Mouse (Mus musculus): Measurements from ENCODE around the gene Cog5. TPM values are rescaled to one million over a fixed set of nuclear protein-coding genes. Genes with fewer than 3 reads are reported as not detected.
A peak's percentile ranks its signal among the peaks of the same experiment; 100 is the strongest.

Cog5 gene
- polyA plus RNA-seq (2012; rRNA removed) (39.1 and 43.4 TPM in 2 replicates), polyA plus RNA-seq (2014; fragmentation: Nextera tagmentation; extraction: Ambion mirVana) (36.9 and 38.0 TPM in 2 replicates)

DNA sequence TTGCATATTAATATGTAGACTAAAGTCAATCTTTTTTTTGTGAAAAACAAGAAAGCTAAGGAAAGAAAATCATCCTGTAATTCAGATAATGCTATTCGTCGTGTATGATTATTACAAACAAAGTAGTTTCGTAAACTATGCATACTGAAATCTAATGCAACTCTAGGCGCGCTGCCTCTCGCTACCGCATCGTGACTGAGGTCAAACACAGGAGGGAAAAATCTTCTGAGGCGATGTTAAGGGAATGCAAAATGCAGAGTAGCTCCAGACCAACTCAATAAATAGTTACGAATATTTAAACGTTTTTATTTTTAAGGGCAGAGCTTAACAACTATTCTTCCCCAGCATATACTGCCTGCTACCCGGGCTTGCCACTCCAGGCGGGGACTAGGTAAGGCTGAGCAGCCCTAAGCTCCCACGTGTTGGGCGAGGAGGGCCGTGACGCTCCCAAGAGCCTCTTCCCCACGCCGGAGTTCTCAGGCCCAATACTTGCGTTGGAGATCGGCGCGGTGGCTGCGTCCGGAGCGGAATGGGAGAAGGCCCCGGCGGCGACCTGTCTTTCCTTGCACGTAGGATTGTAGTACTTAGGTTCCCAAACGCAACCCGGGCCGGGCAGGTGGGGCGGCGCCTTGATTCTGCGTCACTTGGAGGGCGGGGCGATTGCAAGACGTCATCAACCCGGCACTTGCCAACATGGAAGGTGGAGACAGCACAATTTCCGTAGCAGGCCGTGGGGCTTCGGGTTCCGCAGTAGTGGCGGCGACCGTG, at the start of gene Cog5, which contains the start of gene Dus4l:
Cog5 (plus strand) TSS at position 673 of the 768 bp plus-strand sequence.
Dus4l (minus strand) TSS at position 630 of the 768 bp plus-strand sequence.
- H3K27ac ChIP-seq (replicated peaks; ENCODE audit: low read depth, low read length) = peak within 1 kb of the TSS; percentile 91
- DNase-seq (ENCODE audit: low spot score) (peak; percentile 91), ATAC-seq (ENCODE audit: low FRiP score, low read depth) (peak; percentile 97)
- peak within 1 kb of the TSS; percentile 65 for H3K4me2 ChIP-seq (replicated peaks; ENCODE audit: low read depth, low read length, severe bottlenecking)
- peak within 1 kb of the TSS; percentile 87 for H3K4me3 ChIP-seq (replicated peaks; ENCODE audit: low read length)
- H3K4me1 ChIP-seq (ENCODE audit: control insufficient read depth, insufficient read depth, low read length) = peaks cover 4% of the 10 kb centered on the region; the same call in 1 of the 2 replicates
- H3K36me3 ChIP-seq (ENCODE audit: control insufficient read depth, insufficient read depth, low read length) = peaks cover 3% of the 10 kb centered on the region; the same call in 1 of the 2 replicates
- peak within 1 kb of the TSS; percentile 89 for H3K9ac ChIP-seq (ENCODE audit: low read depth, low read length, severe bottlenecking)
- no peaks in the 10 kb centered on the region for H3K9me3 ChIP-seq (ENCODE audit: control insufficient read depth, low read length)
- TF ChIP-seq POLR2A (IDR thresholded peaks at IDR 0.05; ENCODE audit: borderline replicate concordance, extremely low read depth, insufficient read depth, insufficient read length) = peak; percentile 60; the same call in 1 of the 2 replicates
- under 1% methylated on average over 47 of the region's 47 CpGs for WGBS
- H3K27me3 ChIP-seq (ENCODE audit: control insufficient read depth, insufficient read depth, low read length) = no peaks in the 10 kb centered on the region

DNA sequence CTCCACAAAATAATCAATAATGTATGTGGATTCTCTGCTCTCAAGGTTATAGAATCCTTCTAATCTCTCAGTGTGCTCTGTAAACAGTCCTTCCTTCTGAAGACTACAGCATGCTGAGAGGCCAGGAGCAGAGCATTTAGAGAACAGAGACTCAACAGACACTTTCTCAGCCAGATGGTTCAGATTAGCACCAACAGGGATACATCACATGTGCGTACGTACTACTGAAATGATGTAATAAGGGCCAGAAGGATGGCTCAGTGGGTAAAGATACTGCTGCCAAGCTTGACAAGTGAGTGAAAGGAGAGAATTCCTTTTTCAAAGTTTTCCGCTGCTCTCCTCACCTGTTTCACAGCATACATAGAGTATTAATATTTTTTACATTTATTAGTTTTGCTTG, 49.8 kb upstream of the Cog5 start:
- WGBS = 49% methylated on average over 3 of the region's 3 CpGs
- H3K4me3 ChIP-seq (replicated peaks; ENCODE audit: low read length) = no peak overlapping the region
- H3K9ac ChIP-seq (ENCODE audit: low read depth, low read length, severe bottlenecking) = no peak overlapping the region
- H3K27ac ChIP-seq (replicated peaks; ENCODE audit: low read depth, low read length) = no peak overlapping the region
- H3K4me1 ChIP-seq (ENCODE audit: control insufficient read depth, insufficient read depth, low read length) = no peaks in the 10 kb centered on the region
- peaks cover under 1% of the 10 kb centered on the region; the same call in 1 of the 2 replicates for H3K36me3 ChIP-seq (ENCODE audit: control insufficient read depth, insufficient read depth, low read length)
- H3K9me3 ChIP-seq (ENCODE audit: control insufficient read depth, low read length) = no peaks in the 10 kb centered on the region
- no peaks in the 10 kb centered on the region for H3K27me3 ChIP-seq (ENCODE audit: control insufficient read depth, insufficient read depth, low read length)
- H3K4me2 ChIP-seq (replicated peaks; ENCODE audit: low read depth, low read length, severe bottlenecking) = no peak overlapping the region
- no peak for TF ChIP-seq POLR2A (IDR thresholded peaks at IDR 0.05; ENCODE audit: borderline replicate concordance, extremely low read depth, insufficient read depth, insufficient read length)
- peak; percentile 3 for DNase-seq (ENCODE audit: low spot score)
- ATAC-seq (ENCODE audit: low FRiP score, low read depth) = no peak

DNA sequence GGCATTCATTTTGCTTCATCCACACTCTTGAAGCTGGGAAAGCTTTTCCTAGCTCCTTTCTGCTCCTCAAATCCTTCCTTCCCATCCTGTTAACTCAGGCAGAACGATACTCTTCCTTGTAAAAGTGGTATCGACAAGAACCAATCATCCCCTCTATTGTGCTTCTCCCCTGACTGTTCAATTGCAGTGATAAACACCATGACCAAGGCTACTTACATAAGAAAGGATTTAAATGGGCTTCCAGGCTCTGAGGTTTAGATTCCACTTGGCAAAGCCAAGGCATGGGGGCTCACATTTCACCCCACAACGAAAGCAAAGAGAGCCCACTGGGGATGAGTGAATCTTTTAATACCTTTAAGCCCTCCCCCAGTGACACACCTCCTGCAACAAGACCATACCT, 46.5 kb upstream of the Cog5 start:
- DNase-seq (ENCODE audit: low spot score) (no peak), ATAC-seq (ENCODE audit: low FRiP score, low read depth) (no peak)
- Histone ChIP-seq H3K4me1 (ENCODE audit: control insufficient read depth, insufficient read depth, low read length) (no peaks in the 10 kb centered on the region), H3K27me3 (ENCODE audit: control insufficient read depth, insufficient read depth, low read length) (no peaks in the 10 kb centered on the region), H3K9me3 (ENCODE audit: control insufficient read depth, low read length) (no peaks in the 10 kb centered on the region), H3K36me3 (ENCODE audit: control insufficient read depth, insufficient read depth, low read length) (peaks cover 3% of the 10 kb centered on the region), H3K9ac (ENCODE audit: low read depth, low read length, severe bottlenecking) (no peak overlapping the region), H3K4me3 (replicated peaks; ENCODE audit: low read length) (no peak overlapping the region), H3K27ac (replicated peaks; ENCODE audit: low read depth, low read length) (no peak overlapping the region), H3K4me2 (replicated peaks; ENCODE audit: low read depth, low read length, severe bottlenecking) (no peak overlapping the region)
- TF ChIP-seq POLR2A (IDR thresholded peaks at IDR 0.05; ENCODE audit: borderline replicate concordance, extremely low read depth, insufficient read depth, insufficient read length) = no peak
- WGBS = 41% methylated on average over 3 of the region's 3 CpGs

DNA sequence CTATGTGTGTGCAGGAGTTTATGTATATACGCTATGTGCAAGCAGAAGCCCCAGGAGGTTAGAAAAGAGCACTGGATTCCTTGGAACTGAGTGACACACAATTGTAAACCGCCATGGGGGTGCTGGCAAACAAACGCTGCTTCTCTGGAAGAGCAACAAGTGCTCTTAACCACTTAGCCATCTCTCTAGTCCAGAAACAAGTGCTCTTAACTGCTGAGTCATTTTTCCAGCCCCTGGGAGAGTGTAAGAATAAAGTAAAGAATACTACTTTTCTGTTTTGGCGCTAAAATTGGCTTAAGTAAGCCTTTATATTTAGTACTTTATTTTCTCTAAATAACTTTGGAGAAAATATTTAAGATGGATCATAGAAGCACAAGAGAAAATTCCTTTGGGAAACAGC, 41.3 kb upstream of the Cog5 start:
- ATAC-seq (ENCODE audit: low FRiP score, low read depth) = no peak
- Histone ChIP-seq H3K9me3 (ENCODE audit: control insufficient read depth, low read length) (no peaks in the 10 kb centered on the region), H3K27me3 (ENCODE audit: control insufficient read depth, insufficient read depth, low read length) (no peaks in the 10 kb centered on the region), H3K4me1 (ENCODE audit: control insufficient read depth, insufficient read depth, low read length) (no peaks in the 10 kb centered on the region), H3K4me3 (replicated peaks; ENCODE audit: low read length) (no peak overlapping the region), H3K36me3 (ENCODE audit: control insufficient read depth, insufficient read depth, low read length) (peaks cover 17% of the 10 kb centered on the region), H3K9ac (ENCODE audit: low read depth, low read length, severe bottlenecking) (no peak overlapping the region), H3K4me2 (replicated peaks; ENCODE audit: low read depth, low read length, severe bottlenecking) (no peak overlapping the region), H3K27ac (replicated peaks; ENCODE audit: low read depth, low read length) (no peak overlapping the region)
- WGBS = 71% methylated on average over 4 of the region's 4 CpGs
- DNase-seq (ENCODE audit: low spot score) = no peak
- no peak for TF ChIP-seq POLR2A (IDR thresholded peaks at IDR 0.05; ENCODE audit: borderline replicate concordance, extremely low read depth, insufficient read depth, insufficient read length)

DNA sequence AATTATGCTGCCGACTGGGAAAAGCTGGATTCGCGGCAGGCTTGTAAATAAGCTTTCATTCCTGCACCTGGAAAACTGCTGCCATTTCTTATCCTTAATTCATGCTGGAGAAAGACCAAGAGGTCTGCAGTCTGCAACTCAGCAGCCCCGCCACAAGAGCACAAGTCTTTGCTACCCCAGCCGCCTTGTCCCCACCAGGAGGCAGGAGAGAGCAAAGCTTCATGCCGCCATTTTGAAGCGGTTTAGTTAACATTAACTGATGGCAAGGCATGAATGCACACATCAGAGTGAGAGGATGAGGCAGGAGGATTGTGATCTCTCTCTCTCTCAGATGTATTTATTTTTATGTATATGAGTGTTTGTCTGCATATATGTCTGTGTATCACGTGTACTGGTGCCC, 34.6 kb upstream of the Cog5 start:
- no peak for ATAC-seq (ENCODE audit: low FRiP score, low read depth)
- H3K27me3 ChIP-seq (ENCODE audit: control insufficient read depth, insufficient read depth, low read length) = no peaks in the 10 kb centered on the region
- H3K9ac ChIP-seq (ENCODE audit: low read depth, low read length, severe bottlenecking) = no peak overlapping the region
- peaks cover 19% of the 10 kb centered on the region for H3K36me3 ChIP-seq (ENCODE audit: control insufficient read depth, insufficient read depth, low read length)
- H3K9me3 ChIP-seq (ENCODE audit: control insufficient read depth, low read length) = no peaks in the 10 kb centered on the region
- TF ChIP-seq POLR2A (IDR thresholded peaks at IDR 0.05; ENCODE audit: borderline replicate concordance, extremely low read depth, insufficient read depth, insufficient read length) = no peak
- H3K4me1 ChIP-seq (ENCODE audit: control insufficient read depth, insufficient read depth, low read length) = no peaks in the 10 kb centered on the region
- WGBS = 73% methylated on average over 8 of the region's 8 CpGs
- H3K27ac ChIP-seq (replicated peaks; ENCODE audit: low read depth, low read length) = no peak overlapping the region
- no peak overlapping the region for H3K4me3 ChIP-seq (replicated peaks; ENCODE audit: low read length)
- DNase-seq (ENCODE audit: low spot score) = no peak
- no peak overlapping the region for H3K4me2 ChIP-seq (replicated peaks; ENCODE audit: low read depth, low read length, severe bottlenecking)
